Mouse (Mus musculus) right cerebral cortex, postnatal 10 days (tissue): Measurements from ENCODE around the gene Fhad1.

Experiments
- DNase-seq, 2 experiments: peaks; one replicate each; pipeline ENCODE4 v3.0.0; 2021; ENCODE audit warnings: low spot score in 2 of 2

The Fhad1 gene

DNA sequence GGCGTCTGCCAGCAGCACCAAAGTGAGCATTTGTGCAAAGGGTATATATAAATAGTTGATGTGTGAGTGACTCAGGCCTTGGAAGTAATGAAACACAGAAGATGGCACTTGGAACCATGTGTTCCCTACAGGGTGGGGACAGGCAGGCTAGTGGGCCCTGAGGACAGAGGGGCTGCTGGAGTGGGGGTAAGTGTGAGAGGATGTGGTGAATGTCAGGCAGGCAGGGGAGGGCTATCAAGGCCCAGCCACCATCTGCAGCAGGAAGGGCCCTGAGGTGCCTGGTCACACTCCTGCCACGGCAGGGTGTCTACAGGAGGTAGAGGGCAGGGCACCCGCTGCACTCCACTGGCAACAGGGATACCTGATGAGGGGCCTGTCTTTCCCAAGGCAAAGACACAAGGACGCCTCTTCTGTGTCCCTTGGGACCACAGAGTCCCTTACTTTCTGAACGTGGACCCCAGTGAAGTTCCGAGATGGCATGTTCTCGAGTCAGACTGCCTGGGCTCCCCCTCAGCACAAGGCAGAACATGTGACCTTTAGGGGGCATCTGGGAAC is 151.1 kb downstream of the Fhad1 start:
- no peak for DNase-seq

- DNase-seq, result no peak
Measured at GRCm38 (mm10) chr4:141862867-141863266, 152.0 kb downstream of the Fhad1 start.

DNA sequence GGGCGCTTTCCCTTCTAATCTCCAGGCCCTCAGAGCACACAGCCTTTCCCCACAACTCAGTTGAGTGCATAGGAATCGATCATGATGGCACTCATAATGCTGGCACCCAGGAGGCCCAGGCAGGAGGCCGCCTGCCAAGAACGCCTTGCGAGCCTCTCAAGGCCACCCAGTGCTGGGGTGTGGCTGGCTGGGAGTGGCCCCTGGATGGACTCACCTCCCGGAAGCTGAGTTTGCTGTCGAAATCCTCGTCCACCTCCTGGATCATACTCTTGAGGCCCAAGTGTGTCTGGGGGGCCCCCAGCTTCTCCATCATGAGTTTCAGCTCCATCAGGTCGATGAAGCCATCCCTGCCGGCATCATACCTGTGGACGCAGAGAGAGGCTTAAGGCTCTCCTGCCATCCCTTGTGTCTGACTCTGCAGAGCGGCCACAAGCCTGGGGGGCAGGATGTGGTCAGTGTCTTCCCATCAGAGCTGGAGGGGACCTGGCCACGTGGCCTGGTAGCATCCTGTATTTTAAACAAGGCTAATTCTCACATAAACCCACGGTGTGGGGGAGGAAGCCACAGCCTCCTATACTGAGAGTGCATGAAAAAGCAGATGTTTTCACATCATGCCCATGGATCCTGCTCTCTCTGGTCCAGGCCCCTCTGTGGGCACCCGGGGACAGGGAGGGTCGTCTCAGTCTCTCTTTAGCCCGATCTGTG is 153.1 kb downstream of the Fhad1 start:
- DNase-seq, result no peak

DNA sequence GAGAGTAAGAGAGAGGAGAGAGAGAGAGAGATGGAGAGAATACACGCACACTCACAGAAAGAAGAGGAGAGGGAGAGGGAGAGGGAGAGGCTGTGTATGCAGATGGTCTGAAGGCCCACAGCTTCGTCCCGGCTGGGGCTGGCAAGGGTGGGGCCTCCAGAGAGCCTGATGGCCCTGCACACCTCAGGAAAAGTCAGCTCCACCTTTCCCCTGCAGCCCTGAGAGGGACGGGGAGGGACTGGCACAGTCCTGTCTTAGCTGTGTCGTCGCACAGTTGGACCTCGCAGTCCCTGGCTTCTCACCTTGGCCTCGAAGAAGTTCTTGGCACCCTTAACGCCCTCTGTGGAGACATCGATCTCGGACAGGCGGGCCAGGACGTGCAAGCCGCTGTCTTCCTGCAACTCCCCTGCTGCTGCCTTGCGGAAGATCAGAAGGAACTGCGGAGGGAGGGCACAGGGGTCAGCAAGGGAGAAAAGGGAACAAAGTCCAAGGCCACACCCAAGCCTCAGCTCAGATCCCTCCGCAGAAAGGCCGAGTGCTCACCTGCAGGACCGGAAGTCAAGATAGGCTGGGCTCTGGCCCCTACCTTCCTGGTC is 154.5 kb downstream of the Fhad1 start:
- DNase-seq, result peak in 1 of 2 experiments; percentile 22

GRCm38 (mm10) chr4:141859351-141859750 is 155.5 kb downstream of the Fhad1 start:
- DNase-seq, result peak in 1 of 2 experiments; percentile 23

- DNase-seq, result peak in 1 of 2 experiments; percentile 60
Measured at GRCm38 (mm10) chr4:141858501-141858900, 156.4 kb downstream of the Fhad1 start.

DNA sequence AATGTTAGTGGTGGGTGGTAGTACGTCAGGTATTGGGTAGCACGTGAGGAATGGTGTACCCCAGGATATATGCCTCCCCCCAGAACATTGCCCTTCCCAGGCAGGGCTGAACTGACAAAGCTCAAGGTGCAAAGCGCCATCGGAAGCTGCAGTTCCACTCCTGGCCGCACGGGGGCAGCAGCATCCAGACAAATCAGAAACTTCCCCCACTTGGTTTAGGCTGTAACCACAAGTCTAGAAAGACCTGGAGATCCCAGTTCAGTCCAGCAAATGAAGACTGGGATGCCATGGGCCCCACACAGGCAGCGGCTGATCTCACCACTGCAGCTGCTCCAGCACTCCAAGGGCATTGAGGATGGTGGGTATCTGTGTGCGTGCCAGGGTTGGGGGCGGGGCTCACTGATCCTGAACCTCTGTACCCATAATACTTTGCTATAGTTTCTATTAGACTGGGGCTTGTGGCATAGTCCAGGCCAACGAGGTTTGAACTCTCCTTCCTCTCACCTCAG is 157.4 kb downstream of the Fhad1 start:
- peak; percentile 85 to 90 for DNase-seq

- DNase-seq, result peak; percentile 56 to 82
Measured at GRCm38 (mm10) chr4:141853437-141853836, 161.4 kb downstream of the Fhad1 start.

DNA sequence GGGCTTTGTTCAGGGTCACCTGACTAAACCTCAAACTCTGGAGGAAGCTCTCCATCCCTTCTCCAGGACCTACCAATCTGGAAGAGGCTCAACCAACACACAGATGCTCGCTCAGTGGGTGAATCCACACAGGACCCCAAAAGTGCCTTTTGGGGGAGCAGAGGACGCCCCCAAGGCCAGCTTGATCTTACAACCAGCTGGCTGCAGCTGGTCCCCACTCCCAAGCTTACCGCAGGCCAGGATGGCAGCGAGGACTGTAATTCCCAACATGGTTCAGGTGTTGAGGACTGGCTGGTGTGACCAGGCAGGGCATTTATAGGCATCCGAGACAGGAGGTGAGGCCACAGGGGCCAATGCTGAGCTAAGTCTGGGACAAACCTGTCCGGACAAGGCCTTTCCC is 168.9 kb downstream of the Fhad1 start, which contains the start of gene Ctrc:
Gene Ctrc, minus strand, starts transcription at position 361 of the 400 bp plus-strand sequence.
- DNase-seq, result no peak
